Mouse (Mus musculus) heart, adult 2 months (tissue): ENCODE measurements at regions not wholly inside any gene's neighbourhood (a gene's known extent, or its start where the extent isn't known, plus 50 kb on each side); places are given as distances from the start of the nearest gene placed in this dataset.

ENCODE experiments used
- DNase-seq, 2 experiments: peaks; one replicate each; pipeline ENCODE4 v3.0.0; 2021
- H3K27ac ChIP-seq: fragments of 200-600 bp; 2 replicates; pipeline ENCODE4 v1.8.1; 2022
- H3K27me3 ChIP-seq: fragments of 200-500 bp; 2 replicates; pipeline ENCODE4 v1.6.1; 2012; ENCODE audit warnings: mild to moderate bottlenecking, low read length, inconsistent platforms, mixed read lengths; ENCODE audit not compliant: control insufficient read depth, insufficient read depth
- H3K36me3 ChIP-seq: fragments of 200-500 bp; 2 replicates; pipeline ENCODE4 v1.6.1; 2012; ENCODE audit warnings: low read length, inconsistent platforms; ENCODE audit not compliant: control insufficient read depth, insufficient read depth
- H3K4me1 ChIP-seq: fragments of 200-500 bp; 2 replicates; pipeline ENCODE4 v1.6.1; 2011; ENCODE audit warnings: low read length; ENCODE audit not compliant: control insufficient read depth, insufficient read depth
- H3K4me3 ChIP-seq: fragments of 200-600 bp; 2 replicates; pipeline ENCODE4 v1.8.1; 2022
- H3K79me2 ChIP-seq: fragments of 200-500 bp; replicated peaks from 2 replicates; pipeline ENCODE4 v1.6.1; 2012; ENCODE audit warnings: mild to moderate bottlenecking, inconsistent platforms, low read length, moderate library complexity, mixed read lengths; ENCODE audit not compliant: control insufficient read depth, insufficient read depth
- H3K9ac ChIP-seq: fragments of 200-500 bp; 2 replicates; pipeline ENCODE4 v1.6.1; 2012; ENCODE audit warnings: low read depth, mild to moderate bottlenecking, control low read depth, inconsistent platforms, low read length, mixed read lengths
- CTCF ChIP-seq: fragments of 200-600 bp; IDR thresholded peaks from 2 replicates; pipeline ENCODE4 v1.8.1; 2022; ENCODE audit warnings: antibody characterized with exemption, mild to moderate bottlenecking, moderate library complexity
- EP300 ChIP-seq: fragments of 200-500 bp; IDR thresholded peaks from 2 replicates; pipeline ENCODE4 v1.6.1; 2011; ENCODE audit warnings: low read depth, low read length, control low read depth; ENCODE audit not compliant: insufficient read depth
- POLR2A ChIP-seq: fragments of 200-500 bp; IDR thresholded peaks from 2 replicates; pipeline ENCODE4 v1.6.1; 2011; ENCODE audit warnings: mild to moderate bottlenecking, low read depth, low read length, control low read depth; ENCODE audit not compliant: insufficient read depth
- WGBS: fragments of 180-500 bp; shearing (Covaris S2); methylation state at CpG from one replicate; pipeline ENCODE4 v1.1.7; 2018; 5-methylcytosine and 5-hydroxymethylcytosine counted together
- intact Hi-C: fragments of 180-260 bp; cut with DNase I; formaldehyde crosslinking; loops from one replicate; pipeline ENCODE4 v1.15.1; 2025

- WGBS: 85% methylated on average over 7 of the region's 7 CpGs
- no peak overlapping the region for H3K9ac ChIP-seq
- H3K4me3 ChIP-seq: no peak overlapping the region
- H3K36me3 ChIP-seq: no peaks in the 10 kb centered on the region
- intact Hi-C loops: no loop called here
- no peaks in the 10 kb centered on the region for H3K27me3 ChIP-seq
- no peaks in the 10 kb centered on the region for H3K79me2 ChIP-seq
- no peaks in the 10 kb centered on the region for H3K4me1 ChIP-seq
- DNase-seq: no peak
- TF ChIP-seq CTCF (no peak), EP300 (no peak), POLR2A (no peak)
- no peak overlapping the region for H3K27ac ChIP-seq
These were observed 134.3 kb upstream of the Man2a1 start for GRCm38 (mm10) chr17:64466273-64466672.

GRCm38 (mm10) chr17:64466746-64467145 is 133.8 kb upstream of the Man2a1 start:
- DNase-seq: no peak
- Histone ChIP-seq H3K27me3 (no peaks in the 10 kb centered on the region), H3K27ac (no peak overlapping the region), H3K9ac (no peak overlapping the region), H3K4me1 (no peaks in the 10 kb centered on the region), H3K4me3 (no peak overlapping the region), H3K79me2 (no peaks in the 10 kb centered on the region), H3K36me3 (no peaks in the 10 kb centered on the region)
- no peak for TF ChIP-seq EP300
- no peak for TF ChIP-seq POLR2A
- no peak for TF ChIP-seq CTCF
- intact Hi-C loops: no loop called here
- WGBS: 80% methylated on average over 9 of the region's 9 CpGs

GRCm38 (mm10) chr17:64467297-64467696 is 133.2 kb upstream of the Man2a1 start:
- H3K4me3 ChIP-seq: no peak overlapping the region
- no peaks in the 10 kb centered on the region for H3K27me3 ChIP-seq
- no peaks in the 10 kb centered on the region for H3K79me2 ChIP-seq
- no peak for DNase-seq
- H3K27ac ChIP-seq: no peak overlapping the region
- intact Hi-C loops: no loop called here
- 76% methylated on average over 12 of the region's 12 CpGs for WGBS
- no peaks in the 10 kb centered on the region for H3K4me1 ChIP-seq
- no peaks in the 10 kb centered on the region for H3K36me3 ChIP-seq
- no peak for TF ChIP-seq POLR2A
- TF ChIP-seq EP300: no peak
- no peak for TF ChIP-seq CTCF
- H3K9ac ChIP-seq: no peak overlapping the region

GRCm38 (mm10) chr17:64469754-64470400 is 130.7 kb upstream of the Man2a1 start:
- DNase-seq: no peak
- H3K27ac ChIP-seq: no peak overlapping the region
- intact Hi-C loops: no loop called here
- no peak overlapping the region for H3K9ac ChIP-seq
- H3K36me3 ChIP-seq: no peaks in the 10 kb centered on the region
- 26% methylated on average over 12 of the region's 12 CpGs for WGBS
- H3K4me3 ChIP-seq: no peak overlapping the region
- H3K27me3 ChIP-seq: no peaks in the 10 kb centered on the region
- TF ChIP-seq CTCF (no peak), EP300 (no peak), POLR2A (no peak)
- H3K4me1 ChIP-seq: no peaks in the 10 kb centered on the region
- H3K79me2 ChIP-seq: no peaks in the 10 kb centered on the region

GRCm38 (mm10) chr17:64480607-64481038 is 119.9 kb upstream of the Man2a1 start:
- 7% methylated on average over 1 of the region's 1 CpGs for WGBS
- H3K27ac ChIP-seq: no peak overlapping the region
- intact Hi-C loops: no loop called here
- H3K27me3 ChIP-seq: no peaks in the 10 kb centered on the region
- no peaks in the 10 kb centered on the region for H3K4me1 ChIP-seq
- DNase-seq: no peak
- TF ChIP-seq CTCF: no peak
- TF ChIP-seq EP300: no peak
- TF ChIP-seq POLR2A: no peak
- no peaks in the 10 kb centered on the region for H3K36me3 ChIP-seq
- H3K79me2 ChIP-seq: no peaks in the 10 kb centered on the region
- H3K4me3 ChIP-seq: no peak overlapping the region
- H3K9ac ChIP-seq: no peak overlapping the region

GRCm38 (mm10) chr17:64484835-64485234 is 115.7 kb upstream of the Man2a1 start:
- no peaks in the 10 kb centered on the region for H3K36me3 ChIP-seq
- no peak overlapping the region for H3K4me3 ChIP-seq
- H3K79me2 ChIP-seq: no peaks in the 10 kb centered on the region
- intact Hi-C loops: no loop called here
- no peak overlapping the region for H3K27ac ChIP-seq
- no peak overlapping the region for H3K9ac ChIP-seq
- no peaks in the 10 kb centered on the region for H3K27me3 ChIP-seq
- WGBS: 86% methylated on average over 4 of the region's 4 CpGs
- H3K4me1 ChIP-seq: no peaks in the 10 kb centered on the region
- DNase-seq: no peak
- TF ChIP-seq POLR2A: no peak
- TF ChIP-seq CTCF: no peak
- TF ChIP-seq EP300: no peak
